Mouse (Mus musculus): ENCODE results near the gene Brsk2. TPM values are rescaled to one million over a fixed set of nuclear protein-coding genes. Genes with fewer than 3 reads are reported as not detected.

Gene Brsk2
- polyA plus RNA-seq, 2 experiments: 0.66 to 0.78 TPM

GRCm38 (mm10) chr7:141959133-141959532 is 9.6 kb downstream of the Brsk2 start:
- H3K9ac ChIP-seq (ENCODE audit: low read depth, low read length, severe bottlenecking): no peak overlapping the region
- no peak overlapping the region for H3K27ac ChIP-seq (replicated peaks; ENCODE audit: low read depth, low read length)
- 65% methylated on average over 1 of the region's 1 CpGs for WGBS
- no peak overlapping the region for H3K4me2 ChIP-seq (replicated peaks; ENCODE audit: low read depth, low read length, severe bottlenecking)
- H3K4me1 ChIP-seq (ENCODE audit: control insufficient read depth, insufficient read depth, low read length): no peaks in the 10 kb centered on the region
- H3K36me3 ChIP-seq (ENCODE audit: control insufficient read depth, insufficient read depth, low read length): no peaks in the 10 kb centered on the region
- TF ChIP-seq POLR2A (IDR thresholded peaks at IDR 0.05; ENCODE audit: borderline replicate concordance, extremely low read depth, insufficient read depth, insufficient read length): no peak
- ATAC-seq (ENCODE audit: low FRiP score, low read depth): no peak
- H3K27me3 ChIP-seq (ENCODE audit: control insufficient read depth, insufficient read depth, low read length): no peaks in the 10 kb centered on the region
- DNase-seq (ENCODE audit: low spot score): peak; percentile 49
- H3K9me3 ChIP-seq (ENCODE audit: control insufficient read depth, low read length): no peaks in the 10 kb centered on the region
- H3K4me3 ChIP-seq (replicated peaks; ENCODE audit: low read length): no peak overlapping the region

GRCm38 (mm10) chr7:141960926-141961325 is 11.4 kb downstream of the Brsk2 start:
- Histone ChIP-seq H3K4me3 (replicated peaks; ENCODE audit: low read length) (no peak overlapping the region), H3K36me3 (ENCODE audit: control insufficient read depth, insufficient read depth, low read length) (no peaks in the 10 kb centered on the region), H3K27ac (replicated peaks; ENCODE audit: low read depth, low read length) (no peak overlapping the region), H3K27me3 (ENCODE audit: control insufficient read depth, insufficient read depth, low read length) (no peaks in the 10 kb centered on the region), H3K4me2 (replicated peaks; ENCODE audit: low read depth, low read length, severe bottlenecking) (no peak overlapping the region), H3K9ac (ENCODE audit: low read depth, low read length, severe bottlenecking) (no peak overlapping the region), H3K9me3 (ENCODE audit: control insufficient read depth, low read length) (no peaks in the 10 kb centered on the region), H3K4me1 (ENCODE audit: control insufficient read depth, insufficient read depth, low read length) (no peaks in the 10 kb centered on the region)
- ATAC-seq (ENCODE audit: low FRiP score, low read depth) (no peak), DNase-seq (ENCODE audit: low spot score) (no peak)
- no peak for TF ChIP-seq POLR2A (IDR thresholded peaks at IDR 0.05; ENCODE audit: borderline replicate concordance, extremely low read depth, insufficient read depth, insufficient read length)
- 89% methylated on average over 2 of the region's 2 CpGs for WGBS

GRCm38 (mm10) chr7:141961491-141961890 is 11.9 kb downstream of the Brsk2 start:
- DNase-seq (ENCODE audit: low spot score): no peak
- Histone ChIP-seq H3K4me1 (ENCODE audit: control insufficient read depth, insufficient read depth, low read length) (no peaks in the 10 kb centered on the region), H3K4me2 (replicated peaks; ENCODE audit: low read depth, low read length, severe bottlenecking) (no peak overlapping the region), H3K36me3 (ENCODE audit: control insufficient read depth, insufficient read depth, low read length) (no peaks in the 10 kb centered on the region), H3K9me3 (ENCODE audit: control insufficient read depth, low read length) (no peaks in the 10 kb centered on the region), H3K9ac (ENCODE audit: low read depth, low read length, severe bottlenecking) (no peak overlapping the region), H3K27me3 (ENCODE audit: control insufficient read depth, insufficient read depth, low read length) (no peaks in the 10 kb centered on the region), H3K4me3 (replicated peaks; ENCODE audit: low read length) (no peak overlapping the region), H3K27ac (replicated peaks; ENCODE audit: low read depth, low read length) (no peak overlapping the region)
- no peak for TF ChIP-seq POLR2A (IDR thresholded peaks at IDR 0.05; ENCODE audit: borderline replicate concordance, extremely low read depth, insufficient read depth, insufficient read length)
- WGBS: 91% methylated on average over 3 of the region's 3 CpGs
- no peak for ATAC-seq (ENCODE audit: low FRiP score, low read depth)

GRCm38 (mm10) chr7:141962521-141962920 is 13.0 kb downstream of the Brsk2 start:
- Histone ChIP-seq H3K36me3 (ENCODE audit: control insufficient read depth, insufficient read depth, low read length) (no peaks in the 10 kb centered on the region), H3K9ac (ENCODE audit: low read depth, low read length, severe bottlenecking) (no peak overlapping the region), H3K27me3 (ENCODE audit: control insufficient read depth, insufficient read depth, low read length) (no peaks in the 10 kb centered on the region), H3K9me3 (ENCODE audit: control insufficient read depth, low read length) (no peaks in the 10 kb centered on the region), H3K4me3 (replicated peaks; ENCODE audit: low read length) (no peak overlapping the region), H3K4me2 (replicated peaks; ENCODE audit: low read depth, low read length, severe bottlenecking) (no peak overlapping the region), H3K27ac (replicated peaks; ENCODE audit: low read depth, low read length) (no peak overlapping the region), H3K4me1 (ENCODE audit: control insufficient read depth, insufficient read depth, low read length) (no peaks in the 10 kb centered on the region)
- TF ChIP-seq POLR2A (IDR thresholded peaks at IDR 0.05; ENCODE audit: borderline replicate concordance, extremely low read depth, insufficient read depth, insufficient read length): no peak
- ATAC-seq (ENCODE audit: low FRiP score, low read depth) (no peak), DNase-seq (ENCODE audit: low spot score) (no peak)
- 89% methylated on average over 3 of the region's 3 CpGs for WGBS

- WGBS: 73% methylated on average over 2 of the region's 2 CpGs
- TF ChIP-seq POLR2A (IDR thresholded peaks at IDR 0.05; ENCODE audit: borderline replicate concordance, extremely low read depth, insufficient read depth, insufficient read length): no peak
Observed at GRCm38 (mm10) chr7:141966281-141966680, 16.7 kb downstream of the Brsk2 start.

More at GRCm38 (mm10) chr7:141966281-141966680, 16.7 kb downstream of the Brsk2 start:
- Histone ChIP-seq H3K4me3 (replicated peaks; ENCODE audit: low read length) (no peak overlapping the region), H3K27ac (replicated peaks; ENCODE audit: low read depth, low read length) (no peak overlapping the region), H3K36me3 (ENCODE audit: control insufficient read depth, insufficient read depth, low read length) (no peaks in the 10 kb centered on the region), H3K4me2 (replicated peaks; ENCODE audit: low read depth, low read length, severe bottlenecking) (no peak overlapping the region), H3K9ac (ENCODE audit: low read depth, low read length, severe bottlenecking) (no peak overlapping the region), H3K27me3 (ENCODE audit: control insufficient read depth, insufficient read depth, low read length) (no peaks in the 10 kb centered on the region), H3K4me1 (ENCODE audit: control insufficient read depth, insufficient read depth, low read length) (no peaks in the 10 kb centered on the region), H3K9me3 (ENCODE audit: control insufficient read depth, low read length) (no peaks in the 10 kb centered on the region)
- ATAC-seq (ENCODE audit: low FRiP score, low read depth) (no peak), DNase-seq (ENCODE audit: low spot score) (no peak)

All from limb, embryonic 14.5 days (tissue).